Mouse (Mus musculus) small intestine, adult 2 months (tissue): Measurements from ENCODE around the gene Cdca7.

Experiments
- CTCF ChIP-seq: fragments of 200-500 bp; IDR thresholded peaks from 2 replicates; pipeline ENCODE4 v1.5.1; 2012; ENCODE audit warnings: low read depth, mild to moderate bottlenecking, control low read depth, inconsistent platforms, low read length, moderate library complexity, mixed read lengths; ENCODE audit not compliant: insufficient replicate concordance, insufficient read length; ENCODE audit errors: extremely low read depth
- POLR2A ChIP-seq: fragments of 200-500 bp; IDR thresholded peaks from 2 replicates; pipeline ENCODE4 v1.6.1; 2012; ENCODE audit warnings: low read depth, mild to moderate bottlenecking, control low read depth, inconsistent platforms, low read length, moderate library complexity

DNA sequence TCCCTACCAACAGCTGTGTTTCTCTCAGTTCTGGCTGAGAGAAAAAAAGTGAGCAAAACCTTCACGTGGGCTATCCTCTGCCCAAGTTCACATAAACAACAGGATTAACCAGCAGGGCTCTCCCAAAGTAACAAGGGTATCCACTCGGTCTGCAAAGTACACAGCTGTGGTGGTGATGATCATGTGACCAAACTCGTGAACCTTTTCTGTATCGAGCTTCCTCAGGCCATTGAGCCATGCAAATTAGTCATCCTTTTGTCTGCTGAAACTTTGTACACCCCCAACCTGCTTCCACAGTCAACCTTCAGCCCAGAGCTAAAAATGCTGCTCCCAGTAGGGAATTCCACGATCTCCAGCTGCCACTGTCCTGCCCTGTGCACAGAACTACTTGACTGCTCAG, 29.3 kb upstream of the Cdca7 start:
- TF ChIP-seq POLR2A, result no peak
- TF ChIP-seq CTCF, result no peak
